Mouse (Mus musculus) CH12F3 (cell line): ENCODE measurements around the gene Ptgdr2.

Experiments
- in situ Hi-C: fragments of 300-500 bp; cut with MboI; formaldehyde crosslinking; loops from 2 replicates; pipeline ENCODE4 v1.14.3; 2020; ENCODE audit warnings: low sequenced_read_pairs

Ptgdr2 gene

DNA sequence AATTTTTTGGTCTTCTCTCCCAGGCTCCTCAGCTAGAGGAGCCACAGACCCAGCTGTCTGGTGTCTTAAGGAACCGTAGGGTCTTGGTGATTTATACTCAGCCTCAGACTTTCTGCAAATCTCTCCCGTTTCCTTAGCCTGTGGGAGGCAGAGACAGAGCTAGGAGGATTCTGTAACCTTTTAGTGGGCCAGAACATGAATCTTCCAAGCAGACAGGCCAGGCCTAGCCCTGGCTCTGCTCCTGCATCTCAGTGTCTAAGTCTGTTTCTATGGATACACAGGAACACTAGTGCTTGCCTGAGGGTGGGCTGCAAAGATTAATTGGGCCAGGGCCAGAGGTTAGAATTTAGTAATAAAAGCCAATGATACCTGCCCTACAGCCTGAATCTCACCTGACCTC is 36.2 kb downstream of the Ptgdr2 start:
- in situ Hi-C loops = no loop called here

- in situ Hi-C loops = no loop called here
These were observed 37.4 kb downstream of the Ptgdr2 start, which contains the start of gene Ms4a10 for GRCm38 (mm10) chr19:10974238-10974865. TSS of gene Ms4a10 (minus strand) at chr19:10974670.

GRCm38 (mm10) chr19:10975187-10975586 is 38.2 kb downstream of the Ptgdr2 start:
- in situ Hi-C loops = no loop called here

GRCm38 (mm10) chr19:10976318-10976717 is 39.4 kb downstream of the Ptgdr2 start:
- in situ Hi-C loops = no loop called here

DNA sequence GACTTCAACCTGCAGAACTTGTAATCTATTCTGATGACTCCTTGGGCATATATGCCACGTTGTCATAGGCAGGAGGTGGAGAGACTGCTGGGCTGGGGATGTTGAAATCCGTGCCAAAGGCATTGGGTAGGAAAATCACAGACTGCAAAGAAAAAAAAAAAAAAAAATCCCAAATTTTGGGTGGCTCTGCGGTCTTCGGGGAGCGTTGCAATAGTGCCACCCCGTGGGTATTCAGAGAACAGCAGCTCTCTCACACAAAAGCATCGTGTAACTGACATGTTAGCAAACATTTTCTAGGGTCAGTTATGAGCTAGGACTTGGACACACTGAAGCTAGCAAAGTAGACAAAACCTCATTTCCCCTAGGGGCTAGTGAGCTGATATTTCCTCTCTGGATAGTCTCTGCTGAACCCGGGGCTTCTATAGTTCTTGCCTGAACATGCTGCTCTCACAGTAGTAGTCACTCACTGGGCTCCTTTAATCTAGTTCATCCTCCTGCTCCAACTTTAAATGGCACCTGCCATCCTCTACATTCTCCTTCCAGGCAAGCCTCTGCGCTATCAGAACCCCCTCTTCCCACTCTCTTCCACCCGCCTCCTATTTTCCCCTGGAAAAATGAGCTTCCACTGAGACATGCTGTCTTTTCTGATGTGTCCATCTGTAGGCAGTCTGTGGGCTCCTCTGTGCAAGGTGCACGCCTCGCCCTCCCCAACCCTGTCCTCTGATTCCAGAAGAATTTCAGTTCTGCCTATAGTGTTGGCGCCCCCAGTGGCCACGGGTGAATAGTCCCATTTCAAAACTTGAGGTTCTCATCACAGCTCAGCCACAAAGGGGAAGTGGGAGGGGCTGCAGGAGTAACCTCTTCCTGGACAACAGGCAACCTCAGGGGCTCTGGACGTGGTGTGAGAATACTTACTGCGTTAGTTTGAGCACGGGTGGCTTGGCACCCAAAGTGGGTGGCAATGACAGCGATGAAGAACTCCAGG is 42.5 kb downstream of the Ptgdr2 start:
- in situ Hi-C loops = no loop called here

DNA sequence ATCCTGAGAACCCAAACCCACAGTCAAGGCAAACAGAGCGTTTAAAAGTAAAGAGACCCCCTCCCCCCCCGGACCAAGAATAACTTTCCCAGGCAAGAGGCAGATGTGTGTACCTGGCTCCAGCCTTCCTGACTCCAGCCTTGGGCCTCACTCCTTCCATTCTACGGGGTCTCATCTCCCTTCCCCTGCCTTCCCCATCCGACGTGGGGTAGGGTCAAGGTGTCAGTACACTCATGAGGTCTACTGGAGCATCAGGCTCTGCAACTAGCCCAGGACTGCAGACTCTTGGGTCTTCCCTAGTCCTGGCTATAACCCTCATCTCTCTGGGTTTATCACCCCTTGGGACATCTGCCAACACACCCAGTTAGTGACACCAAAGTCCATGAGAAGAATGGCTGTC is 43.2 kb downstream of the Ptgdr2 start:
- in situ Hi-C loops = no loop called here

DNA sequence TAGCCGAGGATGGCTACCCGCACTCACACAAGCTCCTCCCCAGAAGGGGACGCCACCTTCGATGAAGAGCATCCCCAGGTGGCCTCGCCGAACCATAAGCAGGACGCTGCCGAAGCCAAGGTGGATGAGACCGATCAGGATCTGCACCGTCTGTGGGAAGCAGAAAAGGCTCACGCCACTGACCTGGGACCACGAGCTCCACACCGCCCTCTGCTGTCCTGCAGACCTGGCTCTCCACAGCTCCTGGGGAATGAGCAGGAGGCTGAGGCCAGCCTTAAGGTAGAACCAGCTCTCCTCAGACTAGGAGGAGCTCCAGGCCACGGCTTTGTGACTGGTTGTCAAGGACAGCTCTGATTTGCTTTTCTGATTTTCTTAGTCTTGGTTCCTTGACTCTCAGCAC is 46.2 kb downstream of the Ptgdr2 start:
- in situ Hi-C loops = no loop called here

DNA sequence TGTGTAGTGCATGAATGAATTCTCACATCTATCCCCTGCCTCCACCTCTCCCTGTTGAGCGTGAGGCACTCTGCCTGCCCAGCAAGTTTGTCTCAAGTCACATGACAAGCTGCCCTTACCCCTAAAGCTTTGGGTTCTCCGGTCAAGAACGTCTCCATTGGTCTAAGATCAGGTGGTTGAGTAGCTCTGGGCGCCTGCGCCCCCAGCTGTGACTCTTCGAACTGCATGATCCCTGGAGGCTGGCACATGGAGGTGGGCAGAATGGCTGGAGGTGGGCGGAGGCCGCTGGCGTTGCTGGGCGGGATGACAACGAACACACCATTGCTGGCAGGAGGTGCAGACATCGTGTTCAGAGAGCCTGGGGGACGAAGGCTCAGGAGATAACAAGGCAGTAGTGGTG is 47.6 kb downstream of the Ptgdr2 start:
- in situ Hi-C loops = no loop called here

DNA sequence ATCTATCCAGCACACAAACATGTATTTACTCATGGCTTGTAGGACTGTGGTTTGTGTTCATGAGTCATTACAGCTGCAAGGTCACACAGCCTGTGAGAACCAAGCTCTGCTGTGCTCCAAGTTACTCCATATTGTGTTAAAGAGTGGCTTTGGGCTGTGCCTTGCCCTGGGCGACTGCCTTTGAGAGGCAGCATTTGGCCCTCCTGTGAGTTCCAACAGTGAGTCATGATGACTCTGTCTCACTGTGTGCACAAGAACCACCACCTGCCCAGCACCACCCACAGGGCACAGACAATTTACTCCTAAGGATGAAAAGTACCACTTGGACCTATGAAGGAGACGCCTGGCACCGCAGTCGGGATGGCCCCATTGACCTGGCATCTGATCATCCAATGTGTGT is 48.9 kb downstream of the Ptgdr2 start:
- in situ Hi-C loops = no loop called here

- in situ Hi-C loops = no loop called here
These were observed 51.6 kb downstream of the Ptgdr2 start for GRCm38 (mm10) chr19:10988563-10988962.

DNA sequence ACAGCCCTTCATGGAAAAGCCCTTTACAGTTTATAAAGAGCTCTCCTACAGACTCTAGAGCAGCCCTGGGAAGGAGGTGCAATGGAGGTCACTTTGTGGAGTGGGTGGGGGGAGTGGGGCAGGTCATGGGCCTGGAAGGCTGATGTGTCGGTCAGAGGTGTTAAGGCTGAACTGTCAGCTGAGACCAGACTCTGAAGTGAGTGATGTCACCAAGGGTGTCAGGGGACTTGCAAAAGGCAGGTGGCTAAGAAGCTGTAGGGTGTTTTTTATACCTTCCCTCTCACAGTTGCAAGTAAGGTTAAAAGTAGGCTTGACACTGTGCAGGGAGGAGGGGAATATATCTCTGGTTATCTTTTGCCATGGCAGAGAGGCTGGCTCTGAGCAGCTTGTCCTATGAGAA is 53.8 kb downstream of the Ptgdr2 start:
- in situ Hi-C loops = no loop called here

- in situ Hi-C loops = no loop called here
These were observed 55.0 kb downstream of the Ptgdr2 start for GRCm38 (mm10) chr19:10991911-10992310.
